Mouse (Mus musculus): Measurements from ENCODE around the gene Hoxa13.
A peak's percentile ranks its signal among the peaks of the same experiment; 100 is the strongest.

Gene Hoxa13

GRCm38 (mm10) chr6:52270494-52271480, 10.1 kb upstream of the Hoxa13 start:
- DNase-seq (ENCODE audit: low spot score in 2 of 2): peak in 1 of 2 experiments; percentile 72

- no peak for DNase-seq (ENCODE audit: low spot score in 2 of 2)
Observed at GRCm38 (mm10) chr6:52268756-52269155, 8.1 kb upstream of the Hoxa13 start.

DNA sequence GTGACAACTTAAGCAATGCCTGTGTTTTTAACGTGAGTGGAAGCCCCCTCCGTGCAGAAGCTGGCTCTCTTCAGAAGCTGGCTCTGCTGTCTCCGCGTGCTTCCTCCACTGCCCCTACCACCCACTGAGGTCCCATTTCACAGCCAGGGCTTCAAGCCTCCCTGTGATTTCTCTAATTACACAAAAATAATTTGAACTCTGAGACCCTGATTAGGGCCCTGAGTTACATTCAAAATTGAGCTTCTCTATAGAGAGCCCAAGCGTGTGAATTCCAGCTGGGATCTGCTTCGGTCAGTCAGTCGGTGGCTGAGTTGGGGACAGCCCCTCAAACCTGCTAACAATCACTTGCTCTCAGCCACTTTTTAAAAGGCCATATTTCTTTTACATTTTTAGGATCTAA, 7.7 kb upstream of the Hoxa13 start:
- no peak for DNase-seq (ENCODE audit: low spot score in 2 of 2)

GRCm38 (mm10) chr6:52267691-52268090, 7.0 kb upstream of the Hoxa13 start:
- no peak for DNase-seq (ENCODE audit: low spot score in 2 of 2)

DNA sequence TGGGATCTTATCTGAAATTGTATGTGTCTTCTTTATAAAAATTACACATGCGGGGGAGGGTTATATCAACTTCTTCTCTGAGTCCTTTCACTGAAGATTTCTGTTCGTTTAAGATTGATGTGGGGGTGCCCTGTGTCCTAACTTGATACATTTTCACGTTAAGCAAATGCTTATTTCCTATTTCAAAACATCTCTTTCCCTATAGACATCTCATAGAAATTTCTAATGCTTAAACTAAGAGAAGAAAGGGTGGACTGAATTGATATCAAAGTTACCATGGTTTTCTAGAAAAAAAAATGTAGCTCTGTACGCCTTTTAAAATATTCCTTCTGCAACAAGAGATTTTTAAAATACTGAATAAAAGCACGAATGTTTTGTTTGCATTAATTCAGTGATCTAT, 6.5 kb upstream of the Hoxa13 start:
- no peak for DNase-seq (ENCODE audit: low spot score in 2 of 2)

DNA sequence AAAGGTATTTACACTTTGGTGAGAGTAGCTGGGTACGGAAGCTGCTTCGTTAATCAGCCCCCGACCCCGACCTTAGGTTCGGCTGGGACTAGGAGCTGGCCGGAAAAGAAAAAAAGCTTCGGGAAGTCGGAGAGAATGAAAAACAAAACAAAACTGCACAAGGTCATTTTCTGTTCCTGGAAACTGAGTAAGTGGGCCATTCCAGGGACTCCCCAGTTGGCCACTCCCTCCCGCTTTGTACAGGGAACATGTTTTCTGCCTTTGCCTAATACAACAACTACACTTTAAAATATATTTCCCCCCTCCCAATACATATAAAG, 5.9 kb upstream of the Hoxa13 start:
- DNase-seq (ENCODE audit: low spot score in 2 of 2): no peak

GRCm38 (mm10) chr6:52265913-52266665, 5.4 kb upstream of the Hoxa13 start:
- DNase-seq (ENCODE audit: low spot score in 2 of 2): no peak

DNA sequence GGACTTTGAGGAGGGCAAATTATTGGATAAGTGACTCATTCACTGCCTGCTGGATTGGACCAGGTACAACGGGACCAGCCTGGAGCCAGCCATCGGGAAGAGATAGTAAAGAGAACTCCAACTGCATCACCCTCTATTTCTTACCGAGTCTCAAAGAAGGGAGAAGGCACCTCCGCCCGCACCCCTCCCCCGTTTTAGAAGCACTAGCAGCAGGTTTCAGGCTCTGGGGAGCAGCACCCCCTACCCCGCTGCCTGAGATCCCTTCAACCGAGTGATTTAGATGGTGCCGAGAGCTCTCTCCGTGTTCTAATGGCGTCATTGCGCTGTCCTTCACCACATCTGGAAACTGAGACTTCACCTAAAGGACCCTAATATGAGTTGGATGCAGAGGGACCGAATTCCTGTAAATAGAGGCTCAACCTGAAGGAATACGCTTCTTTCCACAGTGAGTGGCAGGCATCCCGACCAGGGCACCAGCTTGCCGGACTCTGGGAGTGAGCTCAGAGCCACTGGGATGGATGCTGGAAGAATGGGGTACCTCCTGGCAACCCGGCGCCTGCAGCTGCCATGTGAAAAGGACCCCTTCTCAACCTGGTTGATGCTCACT, 4.7 kb upstream of the Hoxa13 start:
- DNase-seq (ENCODE audit: low spot score in 2 of 2): no peak

DNA sequence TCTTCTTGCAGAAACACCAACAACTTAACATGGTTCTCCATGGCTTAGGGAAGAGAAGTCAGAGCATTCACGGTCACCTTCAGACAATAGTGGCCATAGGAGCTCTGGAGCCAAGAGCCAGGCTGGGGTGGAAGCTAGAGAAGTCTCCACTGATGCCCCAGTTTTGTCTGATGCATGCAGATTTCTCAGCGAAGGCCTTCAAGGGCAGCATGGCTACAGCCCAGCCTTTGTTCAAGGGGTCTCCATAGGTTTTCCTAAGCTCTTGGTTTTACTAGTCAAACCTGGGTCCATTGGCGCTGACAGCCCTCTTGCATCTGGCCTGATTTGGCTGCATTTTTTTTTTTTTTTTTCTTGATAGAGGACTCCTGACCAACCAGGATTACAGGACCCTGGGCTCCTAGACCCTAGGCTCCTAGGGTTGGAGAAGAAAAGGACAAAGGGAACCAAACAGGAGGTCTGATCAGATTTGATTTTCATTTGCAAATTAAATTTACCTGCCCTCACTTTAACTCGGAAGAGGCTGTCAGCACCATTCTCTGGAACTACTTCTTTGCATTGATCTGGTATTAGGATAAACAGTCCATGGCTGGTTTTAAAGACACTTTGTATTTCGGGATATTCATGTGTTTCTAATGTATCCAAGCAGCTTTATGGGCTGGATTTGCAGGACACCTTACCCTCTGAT, 3.6 kb upstream of the Hoxa13 start:
- no peak for DNase-seq (ENCODE audit: low spot score in 2 of 2)

- DNase-seq (ENCODE audit: low spot score in 2 of 2): no peak
Observed at GRCm38 (mm10) chr6:52263321-52263585, 2.6 kb upstream of the Hoxa13 start.

DNA sequence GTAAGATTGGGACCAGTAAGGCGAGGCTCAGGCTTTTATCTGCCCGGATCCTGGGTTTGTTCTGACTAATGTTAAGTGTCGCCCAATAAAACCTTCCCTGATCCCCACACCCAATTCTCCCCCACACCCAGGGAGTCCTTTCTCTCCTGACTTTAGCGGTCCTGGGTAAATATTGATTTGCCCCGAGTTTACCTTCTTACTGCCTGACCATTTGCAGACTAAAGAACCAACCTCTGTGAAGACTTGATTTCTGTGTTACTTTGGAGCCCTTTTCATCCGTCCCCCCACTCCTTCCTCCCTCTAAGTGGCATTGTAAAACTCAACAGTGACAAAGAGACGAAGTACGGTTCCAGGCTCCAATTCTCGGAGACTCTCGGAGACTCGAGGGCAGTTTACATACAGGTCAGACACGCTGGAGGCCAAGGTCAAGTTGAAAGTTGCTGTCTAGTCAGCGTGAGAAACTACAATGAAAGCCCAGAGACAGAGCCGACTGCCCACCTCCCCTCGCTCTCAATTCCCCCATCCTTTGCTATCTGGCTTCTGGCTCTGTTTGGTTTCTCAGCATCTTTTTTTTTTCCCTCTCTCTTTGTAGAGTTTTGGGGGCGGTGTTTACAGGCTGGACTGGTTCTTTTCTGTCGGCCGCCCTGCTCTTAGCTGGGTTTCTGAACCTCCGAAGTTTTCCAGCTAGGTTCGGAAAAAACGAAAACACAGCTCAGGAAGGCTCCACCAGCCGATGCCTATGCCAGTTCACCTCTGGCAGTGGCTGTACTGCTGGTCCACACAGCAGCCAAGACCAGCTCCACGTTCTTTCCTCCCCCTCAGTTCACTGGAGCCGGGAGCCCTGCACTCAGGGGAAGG, 2.0 kb upstream of the Hoxa13 start:
- no peak for DNase-seq (ENCODE audit: low spot score in 2 of 2)

- DNase-seq (ENCODE audit: low spot score in 2 of 2): no peak
Observed at GRCm38 (mm10) chr6:52261751-52262462, 1.2 kb upstream of the Hoxa13 start.

DNA sequence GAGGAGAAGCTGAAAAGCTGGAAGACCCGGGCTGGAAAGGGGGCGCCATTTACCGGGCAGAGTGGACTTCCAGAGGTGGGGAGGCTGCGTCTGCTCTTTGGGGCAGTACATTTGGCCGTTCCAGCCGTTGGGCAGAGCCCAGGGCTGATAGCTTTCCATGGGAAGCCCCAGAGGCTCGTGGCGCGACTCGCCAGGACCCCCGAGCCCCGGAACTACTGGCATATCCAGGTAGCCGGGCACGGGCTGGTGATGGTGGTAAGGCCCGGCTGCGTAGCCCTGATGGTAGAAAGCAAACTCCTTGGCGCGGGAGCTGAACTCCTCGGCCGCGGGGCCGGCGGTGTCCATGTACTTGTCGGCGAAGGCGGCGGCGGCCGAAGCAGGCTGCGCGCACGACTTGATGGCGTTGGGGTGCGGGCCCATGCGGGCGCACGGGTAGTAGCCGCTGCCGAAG, 844 bp downstream of the Hoxa13 start:
- no peak for DNase-seq (ENCODE audit: low spot score in 2 of 2)

GRCm38 (mm10) chr6:52259081-52259790, 1.4 kb downstream of the Hoxa13 start:
- no peak for DNase-seq (ENCODE audit: low spot score in 2 of 2)

GRCm38 (mm10) chr6:52256956-52257355, 3.7 kb downstream of the Hoxa13 start:
- peak; percentile 61 to 77 for DNase-seq (ENCODE audit: low spot score in 2 of 2)

- DNase-seq (ENCODE audit: low spot score in 2 of 2): no peak
Observed at GRCm38 (mm10) chr6:52253511-52254500, 6.9 kb downstream of the Hoxa13 start.

DNA sequence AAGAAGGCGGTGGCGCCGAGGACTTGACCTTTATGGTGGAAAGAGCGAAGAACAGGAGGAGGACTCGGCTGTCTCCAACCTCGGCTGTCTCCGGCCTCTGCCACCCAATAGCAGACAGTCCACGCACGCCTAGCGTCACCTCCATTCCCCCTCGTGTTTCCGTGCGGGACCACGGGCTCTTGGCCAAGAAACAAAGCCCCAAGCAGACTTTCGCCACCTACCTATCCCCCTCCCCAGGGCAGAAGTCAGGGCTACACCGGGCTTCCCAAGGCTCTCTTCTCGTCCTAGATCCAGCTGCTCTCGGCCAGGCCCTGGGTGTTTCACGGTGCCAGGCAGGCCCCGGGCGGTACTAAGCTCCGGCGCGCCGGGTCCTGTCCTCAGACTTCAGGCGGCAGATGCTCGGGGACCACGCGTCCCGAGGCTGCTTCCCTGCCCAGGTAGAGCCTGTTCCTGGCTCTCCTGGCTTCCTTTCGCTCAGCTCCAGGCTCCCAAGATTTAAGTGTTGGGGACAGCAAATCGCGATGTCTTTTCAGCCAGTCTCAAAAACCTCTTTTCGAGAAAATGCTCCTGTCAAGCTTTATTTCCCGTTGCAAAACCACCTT, 7.8 kb downstream of the Hoxa13 start:
- no peak for DNase-seq (ENCODE audit: low spot score in 2 of 2)

Measured in frontal cortex, postnatal 36 days (tissue).